Mouse (Mus musculus): ENCODE results near the gene Psmd1.

DNA sequence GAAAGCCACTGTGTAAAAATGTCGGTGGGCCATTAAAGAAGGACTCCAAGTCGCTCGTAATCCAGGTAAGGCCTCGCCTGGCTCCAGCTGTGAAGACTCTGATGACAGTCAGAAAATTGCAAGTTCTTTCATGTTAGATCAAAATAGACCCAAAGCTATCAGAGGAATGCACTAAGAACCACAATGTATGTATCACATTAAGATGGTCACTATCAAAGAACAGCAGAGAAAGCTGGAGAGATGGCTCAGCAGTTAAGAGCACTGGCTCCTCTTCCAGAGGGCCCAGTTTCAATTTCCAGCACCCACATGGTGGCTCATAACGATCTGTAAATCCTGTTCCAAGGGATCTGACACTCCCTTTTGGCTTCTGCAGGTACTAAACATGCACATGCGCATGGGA lies 95.9 kb downstream of the Psmd1 start:
- TF ChIP-seq CTCF (IDR thresholded peaks at IDR 0.05; ENCODE audit: control insufficient read depth, insufficient read depth, insufficient read length), result no peak
- TF ChIP-seq MAX (IDR thresholded peaks at IDR 0.05), result no peak
- no peak for TF ChIP-seq USF1 (IDR thresholded peaks at IDR 0.05; ENCODE audit: low read depth)
- no peak for TF ChIP-seq FOSL1 (IDR thresholded peaks at IDR 0.05; ENCODE audit: insufficient read depth, low read length, poor library complexity, severe bottlenecking)
- TF ChIP-seq CEBPB (IDR thresholded peaks at IDR 0.05; ENCODE audit: low read depth), result no peak
- no peak for TF ChIP-seq MYOG (IDR thresholded peaks at IDR 0.05; ENCODE audit: control insufficient read depth, extremely low read depth, insufficient read length)
- TF ChIP-seq MYOD1 (IDR thresholded peaks at IDR 0.05; ENCODE audit: control insufficient read depth, insufficient read length, low read depth), result no peak

Measured in C2C12 (cell line).